Mouse (Mus musculus) urinary bladder, postnatal 14 days (tissue): ENCODE measurements at regions not wholly inside any gene's neighbourhood (a gene's known extent, or its start where the extent isn't known, plus 50 kb on each side); places are given as distances from the start of the nearest gene placed in this dataset.

Experiments
- DNase-seq: peaks from one replicate; pipeline ENCODE4 v3.0.0; 2021; ENCODE audit warnings: low spot score

GRCm38 (mm10) chr8:15487579-15487978 lies 441.7 kb upstream of the BB014433 start:
- DNase-seq: no peak

- no peak for DNase-seq
Observed at GRCm38 (mm10) chr8:15470561-15470960, 424.7 kb upstream of the BB014433 start.

GRCm38 (mm10) chr8:15468540-15469476 lies 422.9 kb upstream of the BB014433 start:
- DNase-seq: no peak

- peak; percentile 11 for DNase-seq
Observed at GRCm38 (mm10) chr8:15438546-15438945, 392.7 kb upstream of the BB014433 start.

GRCm38 (mm10) chr8:15394722-15395115 lies 348.8 kb upstream of the BB014433 start:
- DNase-seq: no peak

- DNase-seq: no peak
Observed at GRCm38 (mm10) chr8:15393936-15394721, 348.3 kb upstream of the BB014433 start.

GRCm38 (mm10) chr8:15392056-15392455 lies 346.2 kb upstream of the BB014433 start:
- no peak for DNase-seq

- no peak for DNase-seq
Observed at GRCm38 (mm10) chr8:15388791-15389190, 342.9 kb upstream of the BB014433 start.

GRCm38 (mm10) chr8:15367063-15367462 lies 321.2 kb upstream of the BB014433 start:
- DNase-seq: no peak

- DNase-seq: no peak
Observed at GRCm38 (mm10) chr8:15364546-15364945, 318.7 kb upstream of the BB014433 start.

- no peak for DNase-seq
Observed at GRCm38 (mm10) chr8:15344151-15344550, 298.3 kb upstream of the BB014433 start.

GRCm38 (mm10) chr8:15343616-15344015 lies 297.7 kb upstream of the BB014433 start:
- DNase-seq: no peak

GRCm38 (mm10) chr8:15334532-15334931 lies 288.7 kb upstream of the BB014433 start:
- DNase-seq: no peak

GRCm38 (mm10) chr8:15327312-15327711 lies 281.4 kb upstream of the BB014433 start:
- DNase-seq: no peak

GRCm38 (mm10) chr8:15323421-15323820 lies 277.5 kb upstream of the BB014433 start:
- DNase-seq: no peak

- no peak for DNase-seq
Observed at GRCm38 (mm10) chr8:15318082-15318816, 272.4 kb upstream of the BB014433 start.

- no peak for DNase-seq
Observed at GRCm38 (mm10) chr8:15313481-15313880, 267.6 kb upstream of the BB014433 start.

- DNase-seq: no peak
Observed at GRCm38 (mm10) chr8:15311509-15311908, 265.6 kb upstream of the BB014433 start.

GRCm38 (mm10) chr8:15311045-15311444 lies 265.2 kb upstream of the BB014433 start:
- DNase-seq: no peak

- DNase-seq: no peak
Observed at GRCm38 (mm10) chr8:15304143-15304677, 258.3 kb upstream of the BB014433 start.

- no peak for DNase-seq
Observed at GRCm38 (mm10) chr8:15273775-15274174, 227.9 kb upstream of the BB014433 start.
